Mouse (Mus musculus): ENCODE measurements at regions not wholly inside any gene's neighbourhood (a gene's known extent, or its start where the extent isn't known, plus 50 kb on each side); places are given as distances from the start of the nearest gene placed in this dataset.

DNA sequence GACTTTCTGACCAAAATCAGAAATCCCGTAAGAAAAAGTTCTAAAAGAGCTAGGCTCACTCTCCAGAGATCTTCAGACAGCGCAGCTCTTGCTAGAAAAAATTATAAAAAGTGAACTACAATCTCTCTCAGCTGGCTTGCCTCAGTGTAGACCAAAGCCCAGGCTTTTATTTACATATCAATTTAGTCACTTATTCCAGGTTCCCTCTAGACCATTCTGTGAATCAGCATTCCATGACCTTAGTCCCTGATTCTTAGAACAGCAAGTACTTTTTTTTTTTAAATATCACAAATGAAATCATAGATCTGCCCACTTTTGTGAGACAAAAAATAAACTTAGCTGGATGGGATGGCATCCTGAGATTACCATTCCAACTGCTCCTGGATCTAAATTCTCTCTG lies 64.8 kb upstream of the Barx2 start:
- TF ChIP-seq CTCF (IDR thresholded peaks at IDR 0.05; ENCODE audit: control insufficient read depth, insufficient read depth, insufficient replicate concordance, low read depth, low read length) (no peak), POLR2A (IDR thresholded peaks at IDR 0.05; ENCODE audit: control insufficient read depth, low read depth, low read length) (no peak)
